Mouse (Mus musculus): Measurements from ENCODE around the gene Kri1. TPM values are rescaled to one million over a fixed set of nuclear protein-coding genes. Genes with fewer than 3 reads are reported as not detected.
"Not testable (repeated sequence)": the region's sequence is repeated elsewhere in the genome, so short reads cannot be mapped to it uniquely, and the experiment has no call there.

Gene Kri1
- total RNA-seq, 2 experiments from 2014 or later, result 36.4 to 48.4 TPM

- no peak for DNase-seq (ENCODE audit: extremely low spot score in 1 of 2, low spot score in 1 of 2)
These were observed 12.0 kb downstream of the Kri1 start for GRCm38 (mm10) chr9:21275727-21276126.

- no peak for DNase-seq (ENCODE audit: extremely low spot score in 1 of 2, low spot score in 1 of 2)
These were observed 12.6 kb downstream of the Kri1 start for GRCm38 (mm10) chr9:21275013-21275710.

GRCm38 (mm10) chr9:21274336-21274735 is 13.4 kb downstream of the Kri1 start:
- no peak for DNase-seq (ENCODE audit: extremely low spot score in 1 of 2, low spot score in 1 of 2)

GRCm38 (mm10) chr9:21273520-21274228 is 14.1 kb downstream of the Kri1 start:
- DNase-seq (ENCODE audit: extremely low spot score in 1 of 2, low spot score in 1 of 2), result no peak

GRCm38 (mm10) chr9:21273094-21273493 is 14.7 kb downstream of the Kri1 start:
- DNase-seq (ENCODE audit: extremely low spot score in 1 of 2, low spot score in 1 of 2), result no peak

GRCm38 (mm10) chr9:21272391-21272790 is 15.4 kb downstream of the Kri1 start:
- DNase-seq (ENCODE audit: extremely low spot score in 1 of 2, low spot score in 1 of 2), result no peak

- DNase-seq (ENCODE audit: extremely low spot score in 1 of 2, low spot score in 1 of 2), result not testable (repeated sequence)
These were observed 18.2 kb downstream of the Kri1 start for GRCm38 (mm10) chr9:21269590-21269989.

GRCm38 (mm10) chr9:21268305-21268704 is 19.5 kb downstream of the Kri1 start:
- no peak for DNase-seq (ENCODE audit: extremely low spot score in 1 of 2, low spot score in 1 of 2)

GRCm38 (mm10) chr9:21266889-21267288 is 20.9 kb downstream of the Kri1 start:
- DNase-seq (ENCODE audit: extremely low spot score in 1 of 2, low spot score in 1 of 2), result no peak

GRCm38 (mm10) chr9:21265611-21266010 is 22.2 kb downstream of the Kri1 start:
- no peak for DNase-seq (ENCODE audit: extremely low spot score in 1 of 2, low spot score in 1 of 2)

GRCm38 (mm10) chr9:21265000-21265561 is 22.7 kb downstream of the Kri1 start, which contains the start of gene Atg4d:
Atg4d (plus strand) TSS chr9:21265293.
- peak; percentile 88 to 89 for DNase-seq (ENCODE audit: extremely low spot score in 1 of 2, low spot score in 1 of 2)

- no peak for DNase-seq (ENCODE audit: extremely low spot score in 1 of 2, low spot score in 1 of 2)
These were observed 23.3 kb downstream of the Kri1 start for GRCm38 (mm10) chr9:21264272-21264999.

- no peak for DNase-seq (ENCODE audit: extremely low spot score in 1 of 2, low spot score in 1 of 2)
These were observed 25.9 kb downstream of the Kri1 start for GRCm38 (mm10) chr9:21261831-21262230.

GRCm38 (mm10) chr9:21260491-21261040 is 27.2 kb downstream of the Kri1 start:
- no peak for DNase-seq (ENCODE audit: extremely low spot score in 1 of 2, low spot score in 1 of 2)

- DNase-seq (ENCODE audit: extremely low spot score in 1 of 2, low spot score in 1 of 2), result not testable (repeated sequence)
These were observed 31.4 kb downstream of the Kri1 start for GRCm38 (mm10) chr9:21256349-21256748.

- DNase-seq (ENCODE audit: extremely low spot score in 1 of 2, low spot score in 1 of 2), result no peak
These were observed 33.1 kb downstream of the Kri1 start for GRCm38 (mm10) chr9:21254690-21255089.

GRCm38 (mm10) chr9:21251116-21251735 is 36.5 kb downstream of the Kri1 start:
- DNase-seq (ENCODE audit: extremely low spot score in 1 of 2, low spot score in 1 of 2), result no peak

- DNase-seq (ENCODE audit: extremely low spot score in 1 of 2, low spot score in 1 of 2), result no peak
These were observed 37.3 kb downstream of the Kri1 start for GRCm38 (mm10) chr9:21250509-21250908.

GRCm38 (mm10) chr9:21249629-21250508 is 37.9 kb downstream of the Kri1 start:
- DNase-seq (ENCODE audit: extremely low spot score in 1 of 2, low spot score in 1 of 2), result no peak
